Mouse (Mus musculus) embryonic stem cell, embryonic (primary cell): Measurements from ENCODE around the gene Grm3.

Experiments used
- CTCF ChIA-PET, 4 experiments: fragments of 300-600 bp in 2 of 4; fragments of 350-600 bp in 2 of 4; sonication (Branson Sonifier 250); formaldehyde crosslinking; loops; one replicate each; lab custom pipeline; 2022; ENCODE audit warnings: inconsistent platforms in 2 of 4; lab: Charles Lee
- POLR2A ChIA-PET, 4 experiments: fragments of 300-600 bp in 2 of 4; fragments of 350-600 bp in 2 of 4; sonication (Branson Sonifier 250); formaldehyde crosslinking; loops; one replicate each; lab custom pipeline; 2022; ENCODE audit warnings: antibody characterized with exemption in 4 of 4, inconsistent platforms in 1 of 4; lab: Charles Lee

The Grm3 gene

GRCm38 (mm10) chr5:9724956-9725600, at the start of gene Grm3:
TSS of gene Grm3 (minus strand) at chr5:9725170.
- ChIA-PET CTCF (interaction anchor here in 1 of 4 experiments (0.6 to 0.8 kb wide), 2 partner anchors 31 to 543 kb away, joined by 3 read pairs; no protein-coding TSS in a partner anchor), POLR2A (no interaction called here)

- POLR2A ChIA-PET: interaction anchor here in 1 of 4 experiments (1.0 kb wide), 1 partner anchor 29 kb away, joined by 3 read pairs; no protein-coding TSS in a partner anchor
- CTCF ChIA-PET: no interaction called here
These were observed 30.8 kb upstream of the Grm3 start for GRCm38 (mm10) chr5:9755751-9756150.

- POLR2A ChIA-PET: no interaction called here
These were observed 23.2 kb upstream of the Grm3 start for GRCm38 (mm10) chr5:9748184-9748583.

GRCm38 (mm10) chr5:9744120-9744519, 19.1 kb upstream of the Grm3 start:
- ChIA-PET CTCF (no interaction called here), POLR2A (no interaction called here)

More at GRCm38 (mm10) chr5:9748184-9748583, 23.2 kb upstream of the Grm3 start:
- CTCF ChIA-PET: no interaction called here

DNA sequence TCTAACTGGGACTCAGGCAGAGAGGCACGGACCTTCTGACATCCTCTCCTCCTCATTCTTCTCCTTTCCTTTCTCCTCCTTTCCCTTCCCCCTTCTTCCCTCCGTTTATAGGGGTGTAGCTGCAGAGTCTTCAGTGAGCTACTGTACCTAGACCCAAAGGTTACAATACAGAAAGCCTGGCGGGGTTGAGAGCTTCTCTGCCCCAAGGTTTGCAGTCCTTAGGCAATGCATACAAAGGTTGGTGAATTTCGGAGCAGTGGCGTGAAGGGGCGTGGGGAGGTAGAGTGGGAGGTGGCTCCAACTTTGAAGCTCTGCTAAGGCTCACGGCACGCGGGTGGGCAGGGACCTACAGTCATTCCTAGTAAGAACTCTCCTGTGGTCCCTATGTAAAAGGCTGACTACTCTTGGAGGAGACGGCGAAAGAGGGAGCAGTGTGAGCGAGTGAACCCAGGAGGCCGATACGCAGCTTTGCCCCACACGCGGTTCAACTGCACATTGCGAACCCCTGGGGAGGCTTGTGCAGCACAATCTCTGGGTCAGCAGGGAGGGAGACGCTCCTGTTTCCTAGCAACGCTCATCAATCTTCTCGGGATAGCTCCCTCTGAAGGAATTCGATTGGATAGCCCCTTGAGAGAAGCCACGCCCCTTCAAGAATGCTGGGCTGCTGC, 765 bp upstream of the Grm3 start:
- POLR2A ChIA-PET: interaction anchor here in 1 of 4 experiments (1.2 kb wide), 1 partner anchor 30 kb away, joined by 3 read pairs; no protein-coding TSS in a partner anchor
- CTCF ChIA-PET: interaction anchor here in 1 of 4 experiments (0.6 to 0.8 kb wide), 2 partner anchors 31 to 542 kb away, joined by 3 read pairs; no protein-coding TSS in a partner anchor

DNA sequence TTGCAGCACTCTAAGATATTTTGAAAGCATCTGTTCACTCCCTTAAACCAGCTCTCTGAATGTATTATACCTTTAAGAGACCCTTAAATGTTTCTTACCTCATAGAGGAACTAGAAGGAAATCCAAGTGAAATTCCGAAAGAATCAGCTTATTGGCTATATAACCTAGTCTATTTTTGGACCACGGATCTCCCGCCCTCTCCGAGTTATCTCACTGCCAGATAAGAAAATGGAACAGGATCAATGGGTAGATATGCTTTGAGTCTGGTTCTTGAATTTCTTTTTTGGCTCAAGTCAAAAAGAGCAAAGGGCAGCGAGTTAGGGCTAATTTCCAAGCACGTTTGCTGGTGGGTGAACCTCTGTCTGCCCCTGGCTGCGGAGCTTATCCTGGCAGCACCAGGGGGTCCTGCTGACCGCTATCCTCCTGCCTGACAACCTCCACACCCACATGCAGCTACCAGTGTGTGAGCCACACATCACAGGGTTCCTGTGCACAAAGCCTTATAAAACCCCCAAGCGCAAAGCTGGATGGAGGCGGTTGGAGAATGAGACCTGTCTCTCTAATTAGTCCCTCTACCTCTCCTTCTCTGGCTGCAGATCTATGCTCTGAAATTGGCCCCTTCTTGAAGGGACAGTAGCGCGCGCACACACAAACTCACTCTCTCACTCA, 549 bp downstream of the Grm3 start:
- ChIA-PET POLR2A (no interaction called here), CTCF (interaction anchor here in 1 of 4 experiments (0.6 kb wide), 1 partner anchor 29 kb away, joined by 15 read pairs; no protein-coding TSS in a partner anchor)

GRCm38 (mm10) chr5:9721136-9721535, 3.8 kb downstream of the Grm3 start:
- ChIA-PET CTCF (no interaction called here), POLR2A (no interaction called here)

- CTCF ChIA-PET: no interaction called here
These were observed 8.7 kb downstream of the Grm3 start for GRCm38 (mm10) chr5:9716295-9716694.

DNA sequence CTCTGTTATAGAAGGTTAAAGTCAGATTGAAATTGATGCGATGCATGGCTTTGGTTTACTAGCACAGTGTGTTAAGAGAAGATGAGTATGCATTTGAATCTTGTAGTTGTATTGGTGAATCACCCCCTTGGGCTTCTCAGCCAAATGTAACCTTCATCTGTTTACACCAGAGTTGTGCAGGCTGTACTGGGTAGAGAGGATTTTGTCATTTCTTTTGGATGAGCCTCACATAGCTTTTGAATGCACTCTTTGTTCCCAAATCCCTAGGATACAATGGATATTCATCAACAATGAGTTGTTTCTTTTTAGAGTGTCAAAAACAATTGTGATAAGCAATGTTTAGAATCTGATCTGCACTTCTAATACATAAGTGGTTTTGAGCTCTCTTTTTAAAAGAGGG, 17.9 kb downstream of the Grm3 start:
- ChIA-PET CTCF (no interaction called here), POLR2A (no interaction called here)

More at GRCm38 (mm10) chr5:9716295-9716694, 8.7 kb downstream of the Grm3 start:
- POLR2A ChIA-PET: interaction anchor here in 1 of 4 experiments (0.6 kb wide), 1 partner anchor 730 kb away, joined by 3 read pairs; no protein-coding TSS in a partner anchor

GRCm38 (mm10) chr5:9703385-9704009, 21.5 kb downstream of the Grm3 start:
- CTCF ChIA-PET: interaction anchor here in 1 of 4 experiments (0.6 kb wide), 1 partner anchor 162 kb away, joined by 4 read pairs; no protein-coding TSS in a partner anchor
- POLR2A ChIA-PET: no interaction called here

DNA sequence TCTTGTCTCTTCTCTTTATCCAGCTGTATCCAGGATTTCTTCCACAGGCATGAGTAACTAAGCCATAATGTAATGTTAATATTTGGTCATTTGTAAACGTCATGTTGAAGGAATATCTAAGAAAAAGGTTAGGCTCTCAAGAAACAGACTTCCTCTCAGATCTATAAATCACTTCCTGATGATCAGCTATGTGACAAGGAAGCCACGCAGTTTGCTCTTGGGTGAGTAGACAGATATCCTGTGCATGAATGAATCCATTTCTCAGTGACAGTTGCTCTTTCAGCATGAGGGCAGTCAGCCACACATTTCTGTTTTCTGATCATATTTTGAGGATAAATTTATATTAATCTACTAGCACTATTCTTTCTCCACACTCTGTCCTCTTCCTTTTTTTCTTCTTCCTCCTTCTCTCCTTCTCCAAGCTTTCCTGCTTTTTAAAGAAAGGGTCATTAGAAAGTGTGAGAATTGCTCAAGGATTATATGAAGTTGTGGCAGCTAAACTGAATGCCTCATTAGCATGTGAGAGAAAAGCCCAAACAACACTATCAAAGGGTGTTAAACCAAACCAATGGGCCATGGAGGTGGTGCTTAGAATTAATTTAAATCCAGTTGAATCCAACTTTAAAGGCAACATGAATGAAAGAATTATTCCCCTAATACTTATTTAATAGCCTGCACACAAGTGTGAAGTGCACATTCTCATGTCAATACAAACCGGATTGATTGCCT, 22.1 kb downstream of the Grm3 start:
- CTCF ChIA-PET: interaction anchor here in 2 of 4 experiments (0.6 kb wide), 3 partner anchors 28 to 829 kb away, joined by 3 to 4 read pairs (median 4); no protein-coding TSS in a partner anchor

DNA sequence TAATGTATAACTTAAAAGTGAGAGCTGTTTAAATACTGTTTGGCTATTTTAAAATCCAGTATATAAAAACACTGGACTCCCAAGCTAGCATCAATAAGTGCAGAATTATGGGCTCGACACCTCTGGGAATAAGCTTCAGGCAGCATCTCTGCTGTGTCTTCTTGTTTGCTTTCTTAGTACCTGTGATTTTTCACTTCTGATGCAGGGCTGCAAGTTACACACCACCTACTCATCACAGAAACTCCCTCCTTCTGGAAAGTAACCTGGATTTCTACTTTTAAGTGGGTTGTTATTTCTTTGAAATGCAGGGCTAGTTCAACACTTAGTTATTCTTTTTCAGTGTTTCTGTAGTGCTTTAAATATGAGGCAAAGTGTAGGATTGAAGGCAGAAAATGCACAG, 32.6 kb downstream of the Grm3 start:
- ChIA-PET CTCF (no interaction called here), POLR2A (no interaction called here)

More for the DNA sequence above, 22.1 kb downstream of the Grm3 start:
- POLR2A ChIA-PET: no interaction called here

- CTCF ChIA-PET: interaction anchor here in 1 of 4 experiments (0.6 kb wide), 1 partner anchor 57 kb away, joined by 3 read pairs; no protein-coding TSS in a partner anchor
- POLR2A ChIA-PET: interaction anchor here in 1 of 4 experiments (1.4 kb wide), 1 partner anchor 14 kb away, joined by 3 read pairs; no protein-coding TSS in a partner anchor
These were observed 34.2 kb downstream of the Grm3 start for GRCm38 (mm10) chr5:9690599-9691242.

- CTCF ChIA-PET: no interaction called here
- POLR2A ChIA-PET: interaction anchor here in 1 of 4 experiments (1.4 kb wide), 1 partner anchor 14 kb away, joined by 3 read pairs; no protein-coding TSS in a partner anchor
These were observed 34.8 kb downstream of the Grm3 start for GRCm38 (mm10) chr5:9690192-9690591.

- ChIA-PET POLR2A (no interaction called here), CTCF (no interaction called here)
These were observed 41.8 kb downstream of the Grm3 start for GRCm38 (mm10) chr5:9683204-9683603.

- POLR2A ChIA-PET: no interaction called here
- CTCF ChIA-PET: no interaction called here
These were observed 56.0 kb downstream of the Grm3 start for GRCm38 (mm10) chr5:9669002-9669401.

GRCm38 (mm10) chr5:9663416-9663815, 61.6 kb downstream of the Grm3 start:
- ChIA-PET CTCF (no interaction called here), POLR2A (no interaction called here)
